Mouse (Mus musculus): ENCODE measurements around the gene Kif27.
"Not testable (repeated sequence)": the region's sequence is repeated elsewhere in the genome, so short reads cannot be mapped to it uniquely, and the experiment has no call there.

The Kif27 gene

GRCm38 (mm10) chr13:58358629-58359303 lies at the start of gene Kif27:
Kif27 (minus strand) TSS chr13:58359122.
- DNase-seq (ENCODE audit: extremely low spot score, low spot score): peak; percentile 87

DNA sequence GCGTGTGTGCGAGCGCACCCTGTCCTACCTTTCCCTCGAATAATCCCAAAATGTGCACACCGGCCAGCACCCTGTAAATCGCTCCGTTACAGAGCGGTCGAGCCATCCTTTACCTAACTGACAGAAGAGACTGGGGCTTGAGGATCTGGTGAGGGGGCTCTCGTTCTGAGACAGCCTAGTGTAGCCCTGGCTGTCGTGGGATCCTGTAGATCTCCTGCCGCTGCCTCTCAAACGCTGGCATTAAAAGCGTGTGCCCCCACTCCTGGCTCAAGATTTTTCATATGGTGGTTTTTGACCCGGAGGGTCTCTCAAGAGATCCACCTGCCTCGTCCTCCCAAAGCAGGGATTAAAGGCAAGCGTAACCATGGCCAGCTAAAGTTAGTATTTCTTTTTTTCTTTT lies 44.3 kb upstream of the Kif27 start, which contains the start of gene Hnrnpk:
Gene Hnrnpk, minus strand, starts transcription at position 101 of the 400 bp plus-strand sequence.
- DNase-seq (ENCODE audit: extremely low spot score, low spot score): peak; percentile 18

GRCm38 (mm10) chr13:58402744-58403110 lies 43.8 kb upstream of the Kif27 start:
- DNase-seq (ENCODE audit: extremely low spot score, low spot score): no peak

- DNase-seq (ENCODE audit: extremely low spot score, low spot score): peak; percentile 97
These were observed 43.3 kb upstream of the Kif27 start, which contains the start of gene Rmi1 for GRCm38 (mm10) chr13:58402003-58402743. Rmi1 (plus strand) TSS chr13:58402248.

DNA sequence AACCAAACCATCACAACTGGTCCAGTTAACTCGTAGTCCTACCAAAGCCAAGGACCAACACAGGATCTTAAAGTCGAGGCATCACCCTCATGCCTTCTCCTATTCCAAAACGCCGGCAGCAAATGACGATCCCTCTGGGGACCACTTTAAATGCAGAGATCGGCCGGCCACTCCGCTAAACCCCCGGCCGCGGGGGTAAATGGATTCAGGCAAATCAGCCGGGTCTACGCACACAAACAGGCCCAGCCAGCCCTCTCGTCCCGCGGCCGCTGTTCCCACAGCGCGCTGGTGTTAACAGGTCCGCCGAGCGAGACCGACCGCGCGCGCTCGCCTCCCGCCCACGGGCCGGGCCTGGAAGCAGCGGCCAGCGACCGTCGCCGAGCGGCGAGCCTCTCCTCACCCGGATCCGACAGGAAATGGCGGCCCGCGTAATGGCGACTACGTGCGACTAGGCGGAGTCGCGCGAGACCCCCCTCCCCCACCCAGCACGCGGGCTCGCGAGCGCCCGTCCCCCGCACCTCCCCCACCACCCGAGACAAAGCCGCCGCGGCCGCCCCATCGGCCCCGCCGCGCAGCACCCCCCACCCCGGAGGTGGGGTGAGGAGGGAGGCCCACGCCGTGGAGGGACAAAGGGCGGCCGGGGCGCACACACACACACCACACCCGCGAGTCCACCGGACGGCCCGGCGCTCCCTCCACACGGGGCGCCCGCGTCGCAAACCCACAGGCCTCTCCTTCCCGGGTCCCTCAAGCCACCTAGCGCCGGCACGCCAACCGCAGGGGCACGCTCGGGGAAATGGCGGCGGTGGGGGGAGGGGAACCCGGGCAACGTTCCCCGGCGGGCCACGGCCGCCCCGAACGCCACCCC lies 42.4 kb upstream of the Kif27 start:
- peak; percentile 81 for DNase-seq (ENCODE audit: extremely low spot score, low spot score)

DNA sequence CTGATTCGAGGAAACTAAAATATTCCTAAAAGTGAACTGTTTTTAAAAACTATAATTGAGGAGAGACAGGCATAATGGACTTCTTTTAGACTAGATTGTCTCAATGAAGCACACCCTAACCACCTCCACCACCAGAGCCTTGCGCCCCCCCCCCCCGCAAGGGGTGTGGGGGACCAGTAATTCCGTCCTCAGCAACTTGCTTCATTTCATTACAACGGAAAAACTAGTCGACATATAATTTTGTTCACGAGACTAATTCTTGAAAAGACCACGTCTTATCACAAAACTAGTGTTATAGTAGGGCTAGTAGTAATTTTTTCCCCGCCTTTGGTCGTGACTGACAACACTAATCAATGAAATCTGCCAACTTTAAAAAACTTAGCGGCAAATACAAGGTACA lies 41.7 kb upstream of the Kif27 start:
- DNase-seq (ENCODE audit: extremely low spot score, low spot score): peak; percentile 30

GRCm38 (mm10) chr13:58397651-58398050 lies 38.7 kb upstream of the Kif27 start:
- DNase-seq (ENCODE audit: extremely low spot score, low spot score): no peak

- DNase-seq (ENCODE audit: extremely low spot score, low spot score): not testable (repeated sequence)
These were observed 35.5 kb upstream of the Kif27 start for GRCm38 (mm10) chr13:58394392-58394791.

DNA sequence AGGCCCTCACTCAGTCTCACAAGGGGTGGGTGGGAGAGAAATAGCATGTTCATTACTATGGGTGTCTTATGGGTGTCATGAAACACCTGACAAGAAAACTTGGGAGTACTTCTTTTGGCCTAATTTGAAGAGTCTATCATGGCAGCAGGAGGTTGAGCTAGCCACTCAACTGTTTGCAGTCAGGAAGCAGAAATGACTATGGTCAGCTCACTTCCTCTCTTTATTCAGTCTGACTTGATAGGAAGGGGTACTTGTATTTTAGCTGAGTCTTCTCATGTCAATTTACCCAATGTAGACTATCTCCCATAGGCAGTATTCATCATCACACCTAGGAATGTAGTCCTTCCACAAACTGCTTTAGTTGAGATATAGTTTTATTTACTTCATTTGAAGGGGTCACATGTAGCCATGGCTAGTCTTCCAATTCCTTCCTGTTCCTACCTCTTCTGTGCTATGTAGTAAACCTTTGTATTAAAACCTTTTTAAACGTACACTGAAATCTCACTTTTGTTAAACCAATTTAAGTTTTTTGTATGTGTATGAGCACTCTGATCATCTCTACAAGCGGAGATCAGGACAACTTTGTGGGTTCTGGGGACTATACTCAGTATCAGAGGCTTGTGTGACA lies 30.5 kb upstream of the Kif27 start:
- DNase-seq (ENCODE audit: extremely low spot score, low spot score): no peak

- no peak for DNase-seq (ENCODE audit: extremely low spot score, low spot score)
These were observed 29.5 kb upstream of the Kif27 start for GRCm38 (mm10) chr13:58388379-58388778.

DNA sequence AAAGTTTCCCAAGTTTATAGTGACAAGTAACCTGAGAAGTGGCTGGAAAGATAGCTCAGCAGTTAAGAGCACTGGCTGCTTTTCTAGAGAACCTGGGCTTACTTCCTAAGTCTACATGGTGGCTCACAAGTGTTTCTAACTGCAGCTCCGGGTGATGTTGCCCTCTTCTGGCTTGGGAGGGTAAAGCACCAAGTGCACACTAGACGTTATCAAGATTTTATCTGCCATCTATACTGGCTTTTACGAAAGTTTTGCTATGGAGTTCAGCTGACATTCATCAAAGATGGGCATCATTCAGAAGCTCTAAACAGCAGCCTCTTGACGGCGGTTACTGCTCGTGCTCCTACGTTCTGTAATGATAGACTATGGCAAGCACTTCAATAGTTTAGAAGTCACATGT lies 29.0 kb upstream of the Kif27 start:
- DNase-seq (ENCODE audit: extremely low spot score, low spot score): peak; percentile 71

GRCm38 (mm10) chr13:58385547-58385920 lies 26.6 kb upstream of the Kif27 start:
- DNase-seq (ENCODE audit: extremely low spot score, low spot score): no peak

DNA sequence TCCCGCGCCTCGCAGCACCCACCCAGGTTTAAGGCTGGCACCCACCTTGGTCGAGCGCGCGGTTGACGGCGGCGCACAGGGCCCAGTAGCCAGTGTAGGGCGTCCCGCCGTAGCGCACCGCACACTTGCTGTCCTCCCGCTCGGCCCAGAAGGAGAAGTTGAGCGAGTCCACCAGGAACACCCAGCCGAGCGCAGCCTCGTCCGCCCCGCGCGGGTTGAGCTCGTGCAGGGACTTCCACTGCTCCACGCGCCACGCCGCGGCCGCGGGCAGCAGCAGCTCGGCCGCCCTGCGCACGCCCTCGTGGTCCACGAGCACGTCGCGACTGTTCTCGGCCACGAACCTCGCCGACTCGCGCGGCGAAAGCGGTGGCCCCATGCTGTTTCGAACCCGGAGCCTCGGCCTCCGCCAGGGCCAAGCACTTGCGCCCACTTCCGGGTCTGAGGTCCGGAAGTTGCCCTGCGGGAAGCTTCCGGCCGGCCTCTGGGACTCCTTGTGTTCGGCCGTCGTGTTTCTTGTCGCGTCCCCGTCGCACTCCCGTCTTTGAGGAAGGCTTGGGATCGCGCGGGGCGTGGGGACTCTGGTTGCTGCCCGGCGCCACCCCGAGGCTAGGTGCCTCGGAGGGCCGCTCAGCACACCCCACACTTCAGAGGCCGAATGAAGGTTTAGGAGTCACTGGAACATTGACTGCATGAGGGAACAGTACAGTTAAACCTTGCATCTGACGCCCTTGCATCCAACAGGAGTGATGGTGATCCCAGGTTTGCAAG lies 26.0 kb upstream of the Kif27 start, which contains the start of gene 2210016F16Rik:
Gene 2210016F16Rik, minus strand, starts transcription at position 447 of the 768 bp plus-strand sequence.
- peak; percentile 78 for DNase-seq (ENCODE audit: extremely low spot score, low spot score)

DNA sequence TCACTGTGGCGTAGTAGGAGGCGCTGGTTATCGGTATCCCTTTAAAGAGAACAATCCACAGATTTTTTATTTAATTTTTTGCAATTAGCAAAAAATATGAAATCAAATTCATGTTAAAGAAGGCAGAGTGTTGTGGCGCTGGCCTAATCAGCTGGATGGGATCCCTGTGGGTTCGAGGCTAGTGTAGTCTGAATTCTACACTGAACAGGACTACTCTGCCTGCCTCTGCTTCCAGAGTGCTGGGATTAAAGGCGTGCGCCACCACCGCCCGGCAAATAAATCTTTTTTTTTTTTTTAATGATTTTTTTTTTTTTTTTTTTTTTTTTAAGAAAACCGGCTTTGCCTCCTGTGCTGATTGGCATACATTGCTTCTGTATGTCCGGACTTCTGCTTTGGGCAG lies 25.4 kb upstream of the Kif27 start:
- DNase-seq (ENCODE audit: extremely low spot score, low spot score): no peak

DNA sequence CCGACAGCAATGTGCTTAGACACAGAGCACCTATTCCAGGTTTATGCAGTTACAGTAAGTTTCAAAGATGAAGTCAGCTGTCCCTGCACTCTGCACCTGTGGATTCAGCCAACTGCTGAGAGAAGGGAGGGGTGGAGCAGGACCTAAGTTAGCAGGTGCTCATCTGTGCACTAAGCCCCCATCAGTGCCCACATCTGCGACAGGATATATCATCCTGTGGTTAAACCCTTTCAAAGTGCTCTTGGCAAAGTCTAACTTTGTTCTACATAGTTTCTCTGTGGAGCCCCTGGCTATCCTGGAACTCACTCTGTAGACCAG lies 14.2 kb upstream of the Kif27 start:
- DNase-seq (ENCODE audit: extremely low spot score, low spot score): no peak

GRCm38 (mm10) chr13:58372278-58373152 lies 13.6 kb upstream of the Kif27 start:
- DNase-seq (ENCODE audit: extremely low spot score, low spot score): no peak

GRCm38 (mm10) chr13:58368835-58369234 lies 9.9 kb upstream of the Kif27 start:
- no peak for DNase-seq (ENCODE audit: extremely low spot score, low spot score)

DNA sequence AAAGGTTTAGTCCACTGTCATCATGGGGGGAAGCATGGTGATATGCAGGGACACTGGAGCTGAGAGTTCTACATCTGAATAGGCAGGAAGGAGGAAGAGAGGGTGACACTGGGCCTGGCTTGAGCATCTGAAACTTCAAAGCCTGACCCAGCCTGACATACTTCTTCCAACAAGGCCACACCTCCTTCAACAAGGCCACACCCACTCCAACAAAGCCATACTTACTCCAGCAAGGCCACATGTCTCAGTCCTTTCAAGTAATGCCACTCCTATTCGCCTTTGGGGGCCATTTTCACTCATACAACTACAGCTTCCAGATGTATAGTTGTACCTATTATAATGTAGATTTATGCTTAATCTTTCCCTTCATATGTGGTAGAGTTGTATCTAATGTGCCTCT lies 8.7 kb upstream of the Kif27 start:
- DNase-seq (ENCODE audit: extremely low spot score, low spot score): no peak

GRCm38 (mm10) chr13:58366373-58366772 lies 7.5 kb upstream of the Kif27 start:
- no peak for DNase-seq (ENCODE audit: extremely low spot score, low spot score)

DNA sequence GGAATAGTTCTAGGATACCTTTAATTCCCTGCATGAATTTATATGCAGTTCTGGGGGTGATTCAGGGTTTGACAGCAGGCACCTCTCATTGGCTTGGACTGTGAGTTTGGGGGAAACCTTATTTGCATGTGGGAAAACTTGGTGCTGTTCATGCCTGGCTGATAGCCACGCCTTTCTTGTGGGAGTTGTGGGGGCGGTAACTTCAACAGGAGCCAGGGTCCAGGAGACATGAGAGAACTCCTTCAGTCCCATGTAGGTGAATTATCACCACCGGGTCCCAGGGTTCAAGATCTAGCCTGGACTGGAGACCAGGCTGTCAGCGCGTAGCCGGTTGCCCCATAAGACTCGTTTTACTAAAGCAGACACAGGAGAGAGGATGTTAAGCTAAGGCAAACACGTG lies 6.3 kb upstream of the Kif27 start:
- not testable (repeated sequence) for DNase-seq (ENCODE audit: extremely low spot score, low spot score)
